Mouse (Mus musculus) hindlimb bud, embryonic 11.5 days (tissue): ENCODE data around the gene Ywhah.
"Not testable (repeated sequence)": the region's sequence is repeated elsewhere in the genome, so short reads cannot be mapped to it uniquely, and the experiment has no call there.

Experiments used
- DNase-seq: peaks from one replicate; pipeline ENCODE4 v3.0.0-alpha.2; 2012; ENCODE audit warnings: low read depth, low spot score; ENCODE audit errors: extremely low spot score

Gene Ywhah

DNA sequence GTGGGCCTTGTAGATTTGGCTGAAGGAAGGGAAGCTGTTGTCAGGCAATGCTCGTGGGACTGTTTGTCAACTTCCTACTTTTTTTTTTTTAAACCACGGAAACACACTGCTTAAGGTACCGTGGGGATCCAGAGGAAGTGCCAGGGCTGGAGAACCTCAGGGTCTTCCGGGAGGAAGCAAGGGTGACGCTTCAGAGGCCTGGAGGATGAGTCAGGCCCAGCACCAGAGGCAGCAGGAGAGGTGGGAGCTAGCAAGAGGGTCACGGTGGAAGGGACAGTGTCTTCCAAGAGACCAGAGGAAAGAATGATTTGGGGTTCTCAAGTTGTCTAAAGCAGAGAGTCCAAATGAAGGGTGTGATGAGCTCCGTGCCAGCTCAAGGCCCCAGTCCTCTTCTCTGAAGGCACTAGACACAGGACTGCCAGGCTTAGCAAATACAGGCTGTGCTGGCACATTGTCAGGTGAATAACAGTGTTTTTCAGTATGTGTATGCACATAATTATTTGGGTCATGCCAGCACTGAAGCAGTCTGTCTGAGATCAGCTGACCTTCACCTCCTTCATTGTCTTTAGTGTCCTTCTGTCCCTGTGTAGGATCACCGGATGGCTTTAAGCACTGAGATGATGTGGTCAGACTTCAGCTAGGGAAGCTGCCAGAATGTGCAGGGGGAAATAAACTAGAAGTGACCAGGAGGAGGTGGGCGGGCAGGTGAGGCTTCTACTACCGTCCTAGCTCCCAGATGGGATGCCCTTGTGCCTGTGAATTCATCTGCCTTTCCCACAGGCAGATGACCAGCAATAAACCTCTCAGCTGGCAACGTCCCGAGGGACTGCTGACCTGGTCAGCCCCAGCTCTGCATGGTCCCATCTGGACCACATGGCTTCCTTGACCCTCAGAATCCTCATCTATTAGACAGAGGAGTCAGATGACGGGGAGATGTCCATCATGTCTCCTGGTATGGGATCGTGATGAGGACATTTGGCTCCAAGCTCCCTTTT lies 8.5 kb upstream of the Ywhah start:
- no peak for DNase-seq

DNA sequence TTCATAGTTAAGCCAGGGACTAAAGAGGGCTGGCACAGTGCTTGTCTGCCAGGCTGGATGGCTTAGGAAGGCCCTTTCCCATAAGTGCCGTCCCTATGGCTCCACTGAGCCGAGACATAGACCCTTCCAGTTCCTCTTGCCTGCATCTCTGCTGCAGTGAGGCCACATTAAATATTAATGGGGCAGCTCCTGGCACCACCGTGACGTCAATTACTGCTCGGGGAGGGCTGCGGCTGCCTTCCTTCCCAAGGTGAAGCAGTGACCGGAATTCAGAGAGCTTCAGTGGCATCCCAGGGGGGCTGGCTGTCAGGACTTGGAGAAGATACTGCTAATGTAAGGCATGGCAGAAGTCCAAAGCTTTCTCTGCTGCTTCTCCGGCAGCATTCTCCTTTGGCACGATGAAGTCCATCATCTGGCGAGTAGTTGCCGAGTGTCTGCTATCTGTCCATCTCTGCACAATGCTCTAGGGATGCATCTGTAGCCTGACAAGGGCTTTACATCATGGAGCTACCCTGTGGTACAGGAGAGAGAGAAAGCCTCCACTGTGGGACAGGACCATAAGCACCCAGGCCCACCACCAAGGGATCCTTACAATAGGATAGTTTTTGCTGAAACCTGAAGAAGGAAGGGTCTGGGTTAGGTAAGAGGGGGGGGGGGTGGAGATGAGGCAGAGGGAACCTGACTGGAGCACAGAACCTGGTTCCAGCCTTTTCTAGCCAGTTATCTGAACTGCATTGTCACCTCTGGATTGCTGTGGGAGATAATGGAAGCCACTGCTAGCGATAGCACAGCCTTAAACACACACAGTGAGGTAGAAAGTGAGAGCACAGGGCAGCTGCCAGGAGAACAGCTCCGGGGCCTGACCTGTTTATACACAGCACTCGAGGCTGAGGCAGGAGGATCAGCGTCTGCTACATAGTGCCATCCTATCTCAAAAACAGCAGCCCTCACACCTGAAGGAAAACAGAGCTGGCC lies 7.2 kb upstream of the Ywhah start:
- no peak for DNase-seq

DNA sequence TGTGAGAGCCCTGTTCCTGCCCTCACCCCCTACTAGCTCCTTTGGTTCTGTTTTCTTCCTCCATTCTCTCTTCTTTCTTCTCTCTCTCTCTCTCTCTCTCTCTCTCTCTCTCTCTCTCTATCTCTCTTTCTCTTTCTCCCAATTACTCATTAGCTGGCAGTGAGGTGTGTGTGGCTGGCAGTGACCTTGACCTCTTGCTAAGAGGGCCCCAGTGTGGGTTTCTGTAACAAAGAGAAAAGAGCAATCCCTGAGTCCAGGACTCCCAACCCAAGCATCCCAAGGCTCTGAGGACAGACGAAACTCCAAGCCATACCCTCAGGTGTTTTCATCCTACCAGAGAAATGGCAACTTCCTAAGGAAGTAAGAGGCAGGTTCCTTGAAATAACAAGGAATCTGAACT lies 4.5 kb upstream of the Ywhah start:
- DNase-seq = no peak

DNA sequence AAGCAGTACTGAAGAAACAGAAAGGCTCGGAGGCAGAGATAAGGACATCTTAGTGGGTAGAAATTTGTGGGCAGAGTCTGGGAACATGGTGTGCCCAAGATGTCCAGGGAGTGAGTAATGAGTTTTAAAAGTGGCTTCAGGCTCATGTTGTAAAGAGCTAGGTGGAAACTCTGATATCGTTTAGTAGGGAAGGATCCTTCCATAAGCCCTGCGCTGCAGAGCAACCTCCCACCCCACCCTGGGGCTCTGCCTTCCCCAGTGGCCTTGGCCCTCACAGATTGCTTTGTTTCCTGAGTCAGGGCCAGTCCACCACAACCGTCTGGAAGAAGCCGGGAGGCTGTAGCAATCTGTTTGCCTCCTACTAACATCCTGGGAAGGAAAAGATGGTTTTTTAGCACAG lies 3.0 kb upstream of the Ywhah start:
- no peak for DNase-seq

DNA sequence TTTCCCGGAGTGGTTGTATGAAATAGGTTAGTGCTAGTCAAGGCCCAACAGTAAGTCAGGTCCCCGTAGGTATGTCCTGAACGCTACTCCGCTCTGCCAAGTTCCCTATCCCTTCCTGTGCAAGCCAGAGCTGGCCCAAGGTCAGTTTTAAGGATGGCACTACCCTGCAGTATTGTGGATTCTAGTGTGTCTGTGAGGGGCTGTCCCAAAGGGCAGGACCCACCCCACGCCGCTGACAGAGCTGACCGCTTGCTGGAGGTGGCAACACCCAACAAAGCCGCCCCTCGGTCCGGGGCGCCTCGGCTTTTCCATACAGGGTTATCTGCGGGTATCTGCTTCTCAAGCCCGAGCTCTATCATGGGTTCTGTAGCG lies 441 bp upstream of the Ywhah start:
- DNase-seq = no peak

DNA sequence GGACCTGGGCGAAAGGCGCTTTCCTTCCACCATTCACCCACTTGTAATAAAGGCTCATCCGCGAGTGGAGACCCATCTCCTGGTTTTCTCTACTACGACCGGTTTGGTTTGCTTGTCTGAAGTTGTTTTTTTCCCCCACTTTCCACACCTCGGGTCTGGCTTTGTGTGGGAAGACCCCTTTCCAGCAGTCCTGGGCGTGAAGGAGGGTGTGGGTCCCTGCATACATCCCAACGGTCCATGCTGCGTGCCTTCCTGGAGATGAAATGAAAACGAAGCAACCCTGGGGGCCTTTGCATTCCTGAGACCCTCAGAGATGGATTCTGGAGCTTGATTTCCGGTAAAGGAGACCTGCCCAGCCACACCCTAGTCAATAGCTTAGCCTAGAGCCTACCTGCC lies 808 bp downstream of the Ywhah start:
- no peak for DNase-seq

DNA sequence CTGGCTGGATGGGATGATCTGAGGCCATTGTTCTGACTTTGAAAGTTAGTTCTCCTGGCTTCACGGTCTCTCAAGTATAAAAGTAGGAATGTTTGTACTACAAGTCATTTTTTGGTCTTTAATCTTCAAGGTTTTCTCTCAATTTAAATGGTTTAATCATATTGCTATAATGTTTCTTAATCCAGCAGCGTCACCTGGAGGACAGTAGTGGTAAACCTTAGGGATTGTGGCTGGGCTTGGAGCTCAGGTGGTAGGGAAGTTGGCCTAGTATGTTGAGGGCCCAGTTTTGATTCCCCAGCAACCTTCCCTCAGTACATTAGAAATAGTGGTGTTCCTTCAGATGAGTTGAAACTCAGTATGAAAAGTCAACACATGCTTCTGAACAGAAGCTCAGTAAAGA lies 3.0 kb downstream of the Ywhah start:
- DNase-seq = no peak

DNA sequence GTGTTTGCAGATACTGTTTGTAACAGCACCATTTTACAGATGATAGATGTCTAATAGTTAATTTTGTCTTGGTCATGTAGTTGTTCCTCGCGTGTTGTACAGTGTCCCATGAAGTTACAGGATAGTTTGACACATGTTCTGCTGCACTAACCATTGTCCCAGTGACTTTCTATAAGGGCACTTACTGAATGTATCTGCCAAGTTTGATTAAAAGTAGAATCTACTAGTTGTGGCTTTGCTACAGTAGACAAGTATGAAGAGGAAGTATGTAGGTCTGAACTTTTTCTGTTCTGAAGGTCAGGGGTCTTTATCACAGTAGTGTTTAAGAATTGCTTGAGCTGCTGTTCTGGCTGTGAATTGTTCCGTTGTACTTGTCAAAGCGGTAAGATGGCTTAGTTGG lies 4.7 kb downstream of the Ywhah start:
- no peak for DNase-seq

DNA sequence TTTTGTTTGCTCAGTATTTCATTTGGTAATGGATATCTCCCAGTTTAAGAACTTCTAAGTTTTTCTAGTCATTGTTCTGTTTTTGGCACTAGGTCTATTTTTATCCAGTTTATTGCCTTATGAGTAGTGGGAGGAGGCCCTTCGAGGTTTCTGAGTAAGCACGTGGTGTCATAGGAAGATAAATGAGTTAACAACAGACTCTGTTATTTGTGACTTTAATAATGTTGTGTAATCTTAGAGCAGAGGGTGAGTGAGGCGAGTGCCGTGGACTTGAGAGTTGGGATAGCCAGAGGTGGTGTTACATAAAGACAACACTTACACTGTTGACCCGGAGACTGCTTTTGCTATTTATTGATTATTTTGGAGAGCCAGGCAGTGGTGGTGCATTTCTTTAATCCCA lies 5.9 kb downstream of the Ywhah start:
- DNase-seq = no peak

DNA sequence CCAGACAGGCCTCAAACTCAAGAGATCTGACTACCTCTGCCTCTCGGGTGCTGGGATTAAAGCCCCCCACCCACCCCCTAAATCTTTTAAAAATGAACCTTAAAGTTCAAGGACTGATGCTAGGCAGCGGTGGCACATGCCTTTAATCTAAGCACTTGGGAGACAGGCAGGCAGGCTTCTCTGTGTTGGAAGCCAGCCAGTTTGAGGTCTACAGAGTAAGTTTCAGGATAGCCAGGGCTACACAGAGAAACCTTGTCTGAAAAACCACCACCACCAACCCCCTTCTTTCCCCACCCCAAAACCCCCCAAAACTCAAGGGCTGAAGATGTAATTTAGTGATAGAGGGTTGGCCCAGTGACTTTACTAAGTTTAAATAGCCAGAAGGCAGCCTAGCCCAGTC lies 10.0 kb downstream of the Ywhah start:
- DNase-seq = no peak

DNA sequence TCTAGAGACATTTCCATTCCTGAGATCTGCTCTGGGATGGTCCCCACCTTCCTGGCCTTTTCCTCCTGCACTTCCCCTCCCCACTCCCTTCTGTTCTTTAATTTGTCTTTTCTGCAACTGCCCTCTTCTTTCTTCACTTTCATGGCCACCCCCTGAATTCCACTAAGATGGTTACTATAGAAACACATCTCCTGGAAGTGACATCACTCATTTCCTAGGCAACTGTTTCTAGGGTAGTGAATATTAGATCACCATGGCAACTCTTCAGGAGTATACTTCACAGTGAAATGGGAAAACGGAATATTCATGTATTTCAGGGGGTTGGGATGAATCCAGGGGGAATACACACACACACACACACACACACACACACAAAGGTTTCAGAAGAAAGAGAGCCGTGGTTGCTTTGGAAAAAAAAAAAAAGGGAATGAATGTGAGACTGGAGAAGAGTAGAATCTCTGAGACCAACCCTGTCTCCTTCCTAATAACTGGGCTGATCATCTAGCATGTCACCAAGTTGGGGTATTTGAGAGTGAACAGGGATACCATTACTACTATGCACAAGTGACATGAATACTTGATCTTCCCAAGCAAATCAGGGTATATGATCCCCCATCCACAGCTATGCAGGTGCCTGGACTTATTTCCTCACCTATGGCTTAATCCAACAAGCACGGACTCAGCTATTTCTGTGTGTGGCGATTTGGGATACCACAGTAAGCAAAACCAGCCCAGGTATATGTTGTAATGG lies 12.0 kb downstream of the Ywhah start:
- DNase-seq = no peak

DNA sequence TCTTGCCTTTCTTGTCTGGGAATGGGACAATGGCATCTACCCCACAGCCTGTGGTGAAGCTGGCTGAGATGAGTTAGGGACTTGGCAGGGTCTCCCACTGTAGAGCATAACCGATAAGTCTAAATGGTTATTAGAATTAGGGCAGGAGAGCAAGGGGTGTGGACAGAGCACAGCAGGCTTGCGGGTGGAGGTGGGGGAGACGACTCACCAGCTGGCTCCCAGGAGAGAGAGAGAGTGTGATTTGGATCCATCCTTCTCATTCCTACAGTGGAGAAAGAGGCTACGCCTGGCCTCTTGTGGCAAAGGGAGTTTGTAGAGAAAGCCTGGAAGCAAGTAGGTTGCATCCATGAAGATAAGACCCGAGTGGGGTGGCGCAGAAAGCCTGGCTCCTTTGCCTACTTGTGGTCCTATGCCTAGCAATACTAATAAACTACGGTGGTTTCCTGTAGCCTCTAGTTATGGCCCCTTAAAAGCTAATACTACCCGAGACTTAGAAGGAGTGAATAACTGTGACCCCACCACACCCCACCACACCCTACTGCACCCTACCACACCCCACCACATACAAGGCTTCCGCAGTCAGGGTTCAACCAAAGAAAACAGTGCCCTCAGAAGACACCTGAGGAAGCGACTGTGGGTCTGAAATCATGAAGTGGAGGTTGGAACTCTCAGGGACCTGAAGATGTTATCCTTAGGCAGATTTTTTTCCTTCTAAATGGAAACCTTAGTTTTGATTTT lies 13.6 kb downstream of the Ywhah start:
- no peak for DNase-seq

DNA sequence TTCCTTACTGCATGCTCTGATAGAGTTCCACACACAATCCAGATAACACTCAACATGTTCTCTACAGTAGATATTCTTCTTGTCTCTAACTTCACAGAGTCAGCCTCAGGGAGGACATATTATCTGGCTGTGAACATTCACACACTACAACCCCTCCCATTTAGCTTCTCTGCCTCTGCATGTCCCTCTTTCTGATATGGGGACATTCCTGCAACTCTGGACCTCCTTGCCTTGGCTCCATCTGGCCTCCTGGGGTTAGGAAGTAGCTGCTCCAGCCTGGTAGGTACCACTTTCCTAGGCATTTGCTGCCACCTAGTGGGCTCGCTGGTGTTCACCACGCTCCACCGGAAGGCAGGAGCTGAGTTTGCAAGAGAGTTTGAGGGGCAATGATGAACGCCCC lies 14.5 kb downstream of the Ywhah start:
- peak; percentile 72 for DNase-seq

DNA sequence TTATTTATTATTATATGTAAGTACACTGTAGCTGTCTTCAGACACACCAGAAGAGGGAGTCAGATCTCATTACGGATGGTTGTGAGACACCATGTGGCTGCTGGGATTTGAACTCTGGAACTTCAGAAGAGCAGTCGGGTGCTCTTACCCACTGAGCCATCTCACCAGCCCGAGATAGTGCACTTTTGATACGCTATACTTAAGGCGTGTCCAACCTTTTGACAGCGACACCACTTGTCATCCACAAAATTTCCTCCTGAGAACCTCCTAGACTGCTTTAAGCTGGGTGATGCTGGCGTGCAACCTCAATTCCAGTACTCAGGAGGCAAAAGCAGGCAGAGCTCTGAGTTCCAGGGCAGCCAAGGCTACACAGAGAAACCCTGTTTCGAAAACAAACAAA lies 15.0 kb downstream of the Ywhah start:
- not testable (repeated sequence) for DNase-seq

DNA sequence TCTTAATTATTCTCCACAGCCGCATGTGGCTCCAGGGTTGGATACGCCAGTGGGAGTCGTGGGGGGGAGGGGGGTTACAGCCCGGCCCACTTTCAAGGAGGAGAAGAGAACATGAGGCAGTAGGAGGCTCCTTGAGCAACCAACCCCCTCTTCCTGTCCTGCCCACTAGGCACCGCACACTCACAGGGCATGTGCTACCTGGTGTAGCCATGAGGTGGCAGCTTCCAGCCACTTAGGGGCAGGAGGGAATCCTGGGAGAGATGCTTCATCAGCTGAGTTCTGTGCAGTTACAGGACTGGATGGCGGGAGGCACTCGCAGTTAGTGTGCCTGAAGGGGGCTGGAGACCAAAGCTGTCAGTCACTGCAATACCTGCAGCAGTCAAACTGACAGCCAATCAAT lies 15.5 kb downstream of the Ywhah start:
- DNase-seq = no peak

DNA sequence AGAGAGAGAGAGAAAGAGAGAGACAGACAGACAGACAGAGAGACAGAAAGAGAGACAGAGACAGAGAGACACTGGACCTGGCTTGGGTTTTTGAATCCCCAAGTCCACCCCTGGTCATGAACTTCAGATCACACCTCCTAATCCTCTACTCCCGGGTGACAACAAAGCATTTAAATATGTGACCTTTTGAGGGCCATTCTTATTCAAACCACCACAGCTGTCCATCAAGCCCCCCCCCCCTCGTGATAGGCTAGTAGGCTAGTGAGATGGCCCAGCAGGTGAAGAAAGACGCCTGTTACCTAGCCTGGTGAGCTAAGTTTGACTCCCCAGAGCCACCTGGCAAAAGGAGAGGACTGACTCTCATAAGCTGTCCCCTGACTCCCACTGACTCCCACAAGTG lies 16.3 kb downstream of the Ywhah start:
- no peak for DNase-seq

DNA sequence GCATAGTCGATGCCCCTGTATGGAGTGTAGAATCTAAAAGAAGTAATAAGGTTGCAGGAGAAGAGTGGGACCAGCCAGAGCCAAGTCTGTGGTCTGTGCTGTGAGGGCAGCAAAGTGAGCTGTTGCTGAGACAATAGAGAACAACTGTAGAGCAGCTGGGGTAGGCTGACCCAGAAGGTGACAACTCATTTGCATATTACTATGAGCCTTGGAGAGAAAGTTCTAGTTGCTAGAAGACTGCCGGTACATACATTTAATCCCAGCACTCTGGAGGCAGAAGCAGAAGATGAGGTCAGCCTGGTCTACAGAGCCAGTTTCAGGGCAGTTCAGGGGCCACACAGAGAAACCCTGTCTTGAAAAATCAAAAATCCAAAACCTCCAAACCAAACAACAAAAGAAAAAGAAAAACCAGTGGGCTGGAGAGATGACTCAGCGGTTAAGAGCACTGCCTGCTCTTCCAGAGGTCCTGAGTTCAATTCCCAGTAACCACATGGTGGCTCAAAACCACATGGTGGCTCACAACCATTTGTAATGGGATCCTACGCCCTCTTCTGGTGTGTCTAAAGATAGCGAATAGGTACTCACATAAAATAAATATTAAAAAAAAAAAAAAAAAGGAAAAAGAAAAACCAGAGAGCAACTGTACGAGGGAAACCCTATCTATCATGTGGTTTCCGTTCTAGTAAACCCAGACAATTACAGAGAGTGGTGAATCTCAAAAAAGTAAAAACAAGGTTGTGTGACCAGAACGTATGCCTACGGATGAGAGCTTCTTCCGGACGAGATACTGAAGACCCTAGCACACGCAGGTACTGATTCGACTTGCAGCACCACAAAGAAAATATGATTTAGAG lies 20.3 kb downstream of the Ywhah start:
- DNase-seq = no peak

DNA sequence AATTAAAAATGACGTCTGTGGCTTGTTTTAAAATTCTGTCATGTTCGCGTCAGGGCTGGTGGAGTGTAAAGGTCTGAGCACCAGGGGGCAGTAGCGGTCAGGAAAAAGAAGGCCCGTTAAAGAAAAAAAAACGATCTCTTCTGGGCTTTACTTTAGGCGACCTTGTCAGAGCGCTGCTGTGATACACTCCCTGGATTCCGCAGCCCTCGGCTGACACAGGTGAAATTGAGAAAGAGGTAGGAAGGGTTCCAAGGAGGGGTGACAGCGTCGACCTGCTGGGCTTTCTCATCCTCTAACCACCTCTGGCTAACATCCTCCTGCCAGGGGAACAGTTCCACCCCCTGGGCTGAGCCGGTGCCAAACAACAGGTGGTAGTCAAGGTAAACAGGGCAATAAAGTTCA lies 20.9 kb downstream of the Ywhah start:
- DNase-seq = peak; percentile 50

DNA sequence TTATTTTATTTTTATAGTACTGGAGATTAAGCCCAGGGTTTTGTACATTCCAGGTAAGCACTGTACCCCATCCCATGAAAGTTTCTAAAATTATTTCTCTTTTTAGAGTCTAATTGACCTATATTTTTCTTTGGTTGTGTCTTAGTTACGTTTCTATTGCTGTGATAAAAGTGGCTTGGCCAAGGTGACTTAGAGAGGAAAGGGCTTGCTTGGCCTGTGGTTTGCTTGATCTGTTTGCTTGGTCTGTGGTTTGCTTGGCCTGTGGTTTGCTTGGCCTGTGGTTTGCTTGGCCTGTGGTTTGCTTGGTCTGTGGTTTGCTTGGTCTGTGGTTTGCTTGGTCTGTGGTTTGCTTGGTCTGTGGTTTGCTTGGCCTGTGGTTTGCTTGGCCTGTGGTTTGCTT lies 22.1 kb downstream of the Ywhah start:
- not testable (repeated sequence) for DNase-seq

DNA sequence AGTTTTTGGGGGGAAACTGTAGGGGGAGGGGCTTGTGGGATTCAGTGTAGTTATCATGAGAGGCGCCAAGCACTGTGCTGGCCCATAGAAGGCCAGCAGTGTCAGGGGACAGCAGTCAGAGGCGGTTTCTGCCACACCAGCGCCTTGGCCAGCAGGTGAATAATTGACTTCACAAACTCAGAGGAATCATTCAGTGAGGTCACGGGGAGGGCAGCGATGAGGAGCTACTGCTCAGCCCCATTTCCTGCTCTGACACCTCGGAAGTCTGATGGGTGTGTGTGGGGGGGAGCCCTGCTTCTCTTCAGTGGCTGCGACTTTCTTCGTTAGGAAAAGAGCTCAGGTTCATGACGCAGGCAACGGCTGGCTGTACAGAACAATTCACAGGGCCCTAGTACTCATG lies 24.8 kb downstream of the Ywhah start:
- no peak for DNase-seq
